Comparison of ENCODE assay signal across 9 mouse cellular contexts in the genomic region with DNA sequence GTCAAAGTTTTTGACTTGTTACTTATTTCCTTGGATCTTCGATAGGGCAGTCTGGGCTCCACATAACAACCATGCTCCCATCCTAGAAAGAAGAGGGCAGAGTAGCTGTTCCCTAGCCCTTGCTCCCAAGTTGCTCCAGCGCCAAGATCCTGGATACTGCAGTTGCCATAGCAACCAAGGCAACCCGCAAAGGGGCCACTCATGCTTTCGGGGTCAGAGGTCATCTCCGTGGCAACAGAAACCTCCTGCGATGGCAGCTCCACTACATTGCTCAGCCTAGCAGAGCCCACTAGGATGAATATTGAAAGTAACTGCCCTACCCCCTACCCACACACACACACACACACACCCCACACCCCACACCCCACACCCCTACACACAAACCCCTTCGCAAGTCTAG. TPM values are rescaled to one million over a fixed set of nuclear protein-coding genes. Genes with fewer than 3 reads are reported as not detected.
DNase-seq lines count a peak whose midpoint lies in the region; ATAC-seq lines count a peak whose summit lies in the region.
"Had no signal": no experiment of that assay in that cellular context is flagged by ENCODE, and none has a peak within 500 bp of the region (broad histone marks: within the 10 kb centered on the region; RNA-seq: fewer than 3 reads in every experiment).

No protein-coding gene starts in this region.

- H3K27me3 ChIP-seq in forebrain, embryonic 12.5 days: no peaks in the 10 kb centered on the region

- 4% methylated on average over 7 of the region's 7 CpGs for WGBS in forebrain, embryonic 12.5 days

- ATAC-seq in forebrain, embryonic 12.5 days (ENCODE audit: low FRiP score): peak; percentile 97
- no peak for ATAC-seq in CD4-positive, CD25-positive, alpha-beta regulatory T cell, adult 4 months

- H3K36me3 ChIP-seq in forebrain, embryonic 12.5 days (replicated peaks): no peaks in the 10 kb centered on the region
- H3K36me3 ChIP-seq: limb, embryonic 15.5 days had no signal

- peak; percentile 45 to 54 for DNase-seq in cerebellum, adult 18-20 months
- DNase-seq in cerebellum, adult 8-10 months: no peak
- peak; percentile 86 for DNase-seq in R1 (ENCODE audit: low read depth, low spot score)
- peak; percentile 8 to 30 for DNase-seq in layer of hippocampus, postnatal 36 days
- peak; percentile 38 for DNase-seq in right cerebral cortex, adult 18-20 months
- DNase-seq in gastrocnemius, postnatal 25 days: no peak

- H3K4me2 ChIP-seq in forebrain, embryonic 12.5 days: peak overlapping the region; percentile 37
- H3K4me2 ChIP-seq: limb, embryonic 15.5 days had no signal

- peak overlapping the region; percentile 53; the same call in 1 of the 2 replicates for H3K27ac ChIP-seq in forebrain, embryonic 12.5 days
- H3K27ac ChIP-seq: limb, embryonic 15.5 days had no signal

- H3K4me3 ChIP-seq in forebrain, embryonic 12.5 days (replicated peaks): no peak overlapping the region
- H3K4me3 ChIP-seq: limb, embryonic 15.5 days had no signal

- H3K9me3 ChIP-seq in forebrain, embryonic 12.5 days: no peaks in the 10 kb centered on the region
- H3K9me3 ChIP-seq: limb, embryonic 15.5 days had no signal

- no peak overlapping the region for H3K9ac ChIP-seq in forebrain, embryonic 12.5 days
- H3K9ac ChIP-seq: limb, embryonic 15.5 days had no signal

- peaks cover 15% of the 10 kb centered on the region for H3K4me1 ChIP-seq in forebrain, embryonic 12.5 days
- H3K4me1 ChIP-seq: limb, embryonic 15.5 days had no signal

RNA-seq across cellular contexts. Expression of a gene that starts 7.2 kb away (rescaled TPM):
- polyA plus RNA-seq in forebrain, embryonic 12.5 days (2016; fragmentation: Nextera tagmentation; extraction: Ambion mirVana): 13.0 and 13.2 TPM in 2 replicates
- 10 to 100 TPM; 37.6 to 38.2 TPM for total RNA-seq in layer of hippocampus, postnatal 36 days (2021)
- not detected for total RNA-seq in gastrocnemius, postnatal 25 days (2021)
- not detected for polyA plus RNA-seq in CD4-positive, CD25-positive, alpha-beta regulatory T cell, adult 4 months (2017; shearing (Covaris generic))

Comparison
In these comparisons a context has a peak if more than half of its experiments do, and no peak if none do; other contexts are left out.
1. DNase-seq: peak in cerebellum, adult 18-20 months (2 of 2), R1 (single experiment), layer of hippocampus, postnatal 36 days (2 of 2) and right cerebral cortex, adult 18-20 months (single experiment); none in cerebellum, adult 8-10 months (single experiment) and gastrocnemius, postnatal 25 days (single experiment).
2. RNA of a gene that starts 7.2 kb away (total RNA-seq): 37.6 to 38.2 TPM in layer of hippocampus, postnatal 36 days; not detected in gastrocnemius, postnatal 25 days; every median in the first group is over 10 times any median in the second.